Mouse (Mus musculus): Measurements from ENCODE around the gene Casp6. TPM values are rescaled to one million over a fixed set of nuclear protein-coding genes. Genes with fewer than 3 reads are reported as not detected.
A peak's percentile ranks its signal among the peaks of the same experiment; 100 is the strongest.

Casp6 gene
- total RNA-seq, 2 experiments from 2014 or later = 1.8 to 2.8 TPM

- DNase-seq (ENCODE audit: low spot score) = peak; percentile 63
These were observed 17.2 kb downstream of the Casp6 start for GRCm38 (mm10) chr3:129918434-129918833.

DNA sequence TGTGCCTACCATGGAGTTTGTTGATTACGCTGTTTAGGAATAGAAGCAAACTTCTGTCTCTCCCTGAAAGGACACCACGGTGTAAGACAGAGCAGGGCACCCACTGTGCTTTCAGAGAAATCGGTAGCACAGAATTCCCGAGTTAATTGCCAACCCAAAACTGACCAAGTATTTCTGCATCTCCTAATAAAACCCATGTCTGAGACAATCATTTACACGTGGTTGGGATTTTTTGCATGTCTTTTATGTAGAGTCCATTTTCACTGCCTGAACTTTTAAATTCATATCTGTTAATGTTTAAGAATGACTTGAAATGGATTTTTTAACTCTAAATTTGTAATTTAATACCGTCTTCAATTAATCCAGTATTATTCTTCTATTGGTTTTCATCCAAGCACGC, 22.4 kb downstream of the Casp6 start:
- no peak for DNase-seq (ENCODE audit: low spot score)

- DNase-seq (ENCODE audit: low spot score) = no peak
These were observed 24.6 kb downstream of the Casp6 start for GRCm38 (mm10) chr3:129925861-129926260.

- peak; percentile 27 for DNase-seq (ENCODE audit: low spot score)
These were observed 29.1 kb downstream of the Casp6 start for GRCm38 (mm10) chr3:129930213-129930778.

DNA sequence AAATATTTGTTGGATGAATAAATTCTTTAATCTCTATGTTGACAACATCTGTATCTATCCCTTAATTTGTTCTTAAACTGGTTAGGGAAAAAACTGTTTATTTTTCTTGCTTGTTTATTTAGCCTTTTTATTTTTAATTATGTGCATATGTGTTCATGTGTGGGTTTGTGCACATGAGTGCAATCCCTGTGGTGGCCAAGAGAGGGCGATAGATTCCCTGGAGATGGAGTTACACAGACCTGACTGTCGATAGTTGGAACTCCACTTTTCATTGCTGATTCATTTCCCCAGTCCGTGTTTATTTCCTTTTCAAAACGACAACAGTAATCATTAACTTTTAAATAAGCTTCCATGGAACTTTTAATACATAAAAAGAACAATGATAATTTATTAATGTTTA, 31.2 kb downstream of the Casp6 start:
- DNase-seq (ENCODE audit: low spot score) = no peak

DNA sequence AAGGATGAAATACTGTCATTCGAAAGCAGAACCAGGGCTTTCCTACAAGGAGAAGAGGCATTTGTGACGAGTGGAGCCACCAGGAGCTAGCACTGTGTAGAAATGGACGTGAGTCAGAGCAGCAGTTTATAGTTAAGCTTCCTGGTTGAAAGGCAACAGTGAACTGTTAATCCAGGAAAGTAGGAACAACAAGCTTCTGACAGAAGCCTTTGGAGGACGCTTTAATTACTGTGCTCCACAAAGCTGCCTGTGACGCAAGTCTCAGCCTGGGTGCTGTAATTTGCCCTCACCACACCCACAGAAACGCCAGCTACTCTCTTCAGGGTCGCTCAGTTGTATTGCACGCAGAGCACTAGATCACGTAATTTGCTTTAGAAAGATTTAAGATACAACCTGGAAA, 35.3 kb downstream of the Casp6 start:
- DNase-seq (ENCODE audit: low spot score) = no peak

- no peak for DNase-seq (ENCODE audit: low spot score)
These were observed 36.6 kb downstream of the Casp6 start for GRCm38 (mm10) chr3:129937848-129938247.

DNA sequence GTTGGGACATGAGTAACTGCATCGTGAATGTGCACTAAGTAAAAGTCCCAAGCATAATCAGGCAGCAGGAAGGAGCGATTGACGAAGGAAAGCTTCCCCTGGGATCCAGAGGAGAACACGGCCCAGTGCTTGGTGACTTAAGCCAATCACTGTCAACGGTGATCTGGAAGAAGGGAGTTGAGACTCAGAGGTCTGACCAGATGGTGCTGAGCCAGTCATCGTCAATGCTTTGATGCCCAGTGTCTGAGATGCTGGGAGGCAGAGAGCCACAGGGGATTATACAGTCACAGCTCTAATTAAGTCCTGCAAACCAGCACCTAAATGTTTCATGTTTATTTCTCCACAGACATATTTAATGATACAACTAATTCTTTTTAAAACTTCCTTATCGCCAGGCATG, 37.8 kb downstream of the Casp6 start:
- no peak for DNase-seq (ENCODE audit: low spot score)

- no peak for DNase-seq (ENCODE audit: low spot score)
These were observed 39.6 kb downstream of the Casp6 start for GRCm38 (mm10) chr3:129940780-129941179.

GRCm38 (mm10) chr3:129941291-129941690, 40.1 kb downstream of the Casp6 start:
- DNase-seq (ENCODE audit: low spot score) = no peak

- no peak for DNase-seq (ENCODE audit: low spot score)
These were observed 42.6 kb downstream of the Casp6 start for GRCm38 (mm10) chr3:129943813-129944212.

DNA sequence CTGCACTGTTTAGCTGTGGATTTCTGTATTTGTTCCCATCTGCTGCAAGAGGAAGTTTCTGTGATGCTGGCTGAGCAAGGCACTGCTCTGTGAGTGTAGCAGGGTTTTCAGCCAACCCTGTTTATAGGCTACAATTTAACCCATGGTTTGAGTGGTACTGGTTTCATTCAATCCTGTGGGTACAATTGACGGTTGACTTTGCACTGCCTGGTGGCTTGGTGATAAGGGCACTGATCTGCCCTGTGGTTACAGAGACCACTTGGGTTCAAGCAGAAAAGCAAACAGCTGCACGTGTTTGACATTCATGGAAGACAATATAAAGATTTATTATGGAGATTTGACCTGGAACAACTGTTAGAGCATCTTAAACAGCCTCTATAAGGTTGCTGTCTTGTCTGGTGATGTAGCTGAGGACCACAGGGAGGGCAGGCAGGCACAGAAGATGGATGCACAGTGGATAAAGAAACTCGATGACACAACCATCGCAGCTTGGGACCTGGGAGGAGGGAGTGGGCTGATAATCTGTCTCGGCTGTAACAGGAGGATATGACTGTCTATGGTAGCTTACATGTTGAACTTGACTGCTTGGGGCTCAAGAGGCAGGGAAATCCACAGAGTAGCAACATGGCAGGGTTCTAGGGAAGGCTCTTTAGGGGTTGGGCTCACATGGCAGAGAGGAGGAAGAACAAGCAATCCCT, 45.1 kb downstream of the Casp6 start:
- DNase-seq (ENCODE audit: low spot score) = no peak

GRCm38 (mm10) chr3:129948359-129948758, 47.1 kb downstream of the Casp6 start:
- no peak for DNase-seq (ENCODE audit: low spot score)

- DNase-seq (ENCODE audit: low spot score) = no peak
These were observed 48.0 kb downstream of the Casp6 start for GRCm38 (mm10) chr3:129949158-129949773.

GRCm38 (mm10) chr3:129953296-129953695, 52.1 kb downstream of the Casp6 start:
- no peak for DNase-seq (ENCODE audit: low spot score)

- no peak for DNase-seq (ENCODE audit: low spot score)
These were observed 61.3 kb downstream of the Casp6 start for GRCm38 (mm10) chr3:129962533-129962932.

Other genes starting within 250 kb of the Casp6 start
- gene Egf, start 146.1 kb upstream of the Casp6 start, total RNA-seq (2021) = 10 to 100 TPM; 25.9 to 30.3 TPM
- gene Lrit3, start 97.4 kb upstream of the Casp6 start, total RNA-seq (2021) = not detected
- gene Rrh, start 78.8 kb upstream of the Casp6 start, total RNA-seq (2021) = not detected
- gene Gar1, start 70.0 kb upstream of the Casp6 start, total RNA-seq (2021) = 10 to 100 TPM; 19.7 to 21.7 TPM
- under 1 TPM in 1 of 2 experiments, not detected in 1; 0.38 TPM for gene Cfi, start 65.5 kb upstream of the Casp6 start, total RNA-seq (2021)
- gene Pla2g12a, start 22.8 kb upstream of the Casp6 start, total RNA-seq (2021) = 100 to 1,000 TPM in 1 of 2 experiments, 10 to 100 TPM in 1; 89.5 to 116 TPM
- 1 to 10 TPM; 1.2 to 1.3 TPM for gene Mcub, start 68.8 kb downstream of the Casp6 start, total RNA-seq (2021)
- gene Sec24b, start 160.1 kb downstream of the Casp6 start, total RNA-seq (2021) = 10 to 100 TPM; 26.8 to 30.5 TPM
- under 1 TPM; 0.09 to 0.17 TPM for gene Col25a1, start 230.1 kb downstream of the Casp6 start, total RNA-seq (2021)